Mouse (Mus musculus): ENCODE data around the gene Krt9.

Gene Krt9

DNA sequence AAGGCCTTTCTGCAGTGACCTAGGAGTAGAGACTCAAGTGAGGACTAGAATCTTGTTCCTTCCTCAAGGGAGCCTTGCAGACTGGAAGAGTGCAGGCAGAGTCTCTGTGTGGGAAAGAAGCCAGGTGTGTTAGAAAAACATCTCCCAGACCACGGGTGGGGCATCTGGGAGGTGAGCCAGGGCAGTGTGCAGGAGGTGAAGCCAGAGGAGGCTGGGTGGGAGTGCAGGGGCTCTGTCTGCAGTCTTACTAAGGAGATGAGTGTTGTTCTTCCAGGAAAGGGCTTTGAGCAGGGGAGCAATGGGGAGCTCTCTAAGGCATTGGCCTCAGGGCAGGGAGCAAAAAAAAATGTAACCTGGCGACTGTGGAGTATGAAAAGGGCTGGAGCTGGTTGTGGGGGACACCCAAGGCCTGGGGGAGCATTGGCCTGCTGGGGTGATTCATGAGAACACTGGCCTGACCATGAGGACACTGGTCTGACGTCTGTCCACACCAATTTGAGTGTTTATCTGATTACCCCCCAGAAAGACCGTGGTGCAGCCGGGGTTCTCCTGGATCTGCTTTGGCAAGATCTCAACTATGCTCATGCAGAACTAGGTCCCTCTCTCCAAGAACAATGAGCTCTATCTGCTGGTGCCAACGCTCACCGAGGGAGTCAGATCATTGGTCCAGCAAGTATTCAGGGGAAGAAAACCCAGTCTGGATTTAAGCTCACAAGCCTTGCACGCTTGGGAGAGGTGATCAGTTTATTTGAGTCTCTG, 37.4 kb downstream of the Krt9 start:
- no peak for ATAC-seq (ENCODE audit: insufficient number of reproducible peaks, low FRiP score, low TSS enrichment)

DNA sequence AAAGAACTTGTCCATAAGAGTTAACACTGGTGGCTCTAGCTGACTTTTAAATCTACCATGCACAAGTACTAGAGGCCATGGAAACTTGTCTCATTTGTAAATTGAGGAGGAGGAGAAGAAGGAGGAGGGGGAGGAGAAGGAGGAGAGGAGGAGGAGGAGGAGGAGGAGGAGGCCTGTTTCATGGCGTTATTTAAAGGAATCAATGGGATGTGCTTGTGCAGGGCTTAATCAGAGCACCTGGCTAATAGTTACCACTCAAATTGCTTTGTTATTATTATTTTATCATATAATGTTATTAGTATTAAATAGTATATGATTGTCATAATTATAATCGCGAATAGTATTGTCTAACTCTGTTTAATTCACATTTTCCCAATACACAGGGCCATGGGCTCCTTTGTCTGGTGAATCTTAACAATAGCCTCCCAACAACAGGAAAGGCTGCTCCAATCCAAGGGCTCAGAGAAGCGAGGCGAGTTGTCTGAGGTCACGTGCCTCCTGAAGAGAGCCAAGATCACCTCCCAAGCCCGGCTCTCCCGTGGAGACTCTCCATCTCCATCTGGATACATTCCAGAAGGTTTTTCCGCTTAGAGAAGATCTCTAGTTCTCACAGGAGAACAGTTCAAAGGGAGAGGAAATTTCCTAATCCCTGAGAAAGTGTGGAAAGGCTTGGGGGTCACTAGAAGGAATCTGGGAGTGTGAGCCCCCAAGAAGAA, 44.3 kb downstream of the Krt9 start, which contains the start of gene Krt19:
Krt19 (minus strand) TSS at position 51 of the 716 bp plus-strand sequence.
- no peak for ATAC-seq (ENCODE audit: insufficient number of reproducible peaks, low FRiP score, low TSS enrichment)

DNA sequence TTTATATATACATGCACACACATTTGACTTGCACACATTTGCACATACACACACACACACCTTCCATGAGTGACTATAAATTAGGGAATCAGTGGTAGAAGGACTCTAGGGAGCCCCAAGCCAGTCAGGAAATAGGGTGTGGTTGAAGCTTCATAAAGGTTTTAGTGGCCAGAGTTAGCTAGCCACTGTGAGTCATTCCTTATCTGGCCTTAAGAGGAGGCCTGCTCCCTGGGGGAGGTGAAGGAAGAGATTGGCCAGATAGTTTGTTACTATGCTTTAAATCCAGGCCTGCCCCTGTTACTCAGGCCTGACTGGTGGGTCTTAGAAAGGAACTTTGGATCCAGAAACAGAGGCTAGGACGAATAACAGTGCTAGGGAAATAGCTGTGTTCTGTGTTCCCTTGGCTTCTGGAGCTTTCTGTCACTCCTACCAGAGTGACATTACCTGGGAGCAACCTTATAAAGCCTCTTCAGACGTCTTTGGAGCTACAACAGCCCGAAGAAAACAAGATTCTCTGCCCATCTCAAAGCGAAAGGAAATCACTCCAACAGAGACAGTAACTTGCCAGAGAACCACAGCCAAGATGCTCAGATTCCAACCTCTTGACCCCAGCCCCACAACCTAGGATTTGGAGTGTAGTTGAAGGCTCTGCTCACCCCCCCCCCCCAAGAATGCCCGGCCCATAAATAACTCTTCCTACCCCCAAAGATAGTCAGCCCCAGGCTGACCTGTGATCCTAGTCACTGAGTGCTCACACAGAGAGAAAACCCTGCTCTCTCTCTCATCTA, 45.3 kb downstream of the Krt9 start:
- ATAC-seq (ENCODE audit: insufficient number of reproducible peaks, low FRiP score, low TSS enrichment), result no peak

DNA sequence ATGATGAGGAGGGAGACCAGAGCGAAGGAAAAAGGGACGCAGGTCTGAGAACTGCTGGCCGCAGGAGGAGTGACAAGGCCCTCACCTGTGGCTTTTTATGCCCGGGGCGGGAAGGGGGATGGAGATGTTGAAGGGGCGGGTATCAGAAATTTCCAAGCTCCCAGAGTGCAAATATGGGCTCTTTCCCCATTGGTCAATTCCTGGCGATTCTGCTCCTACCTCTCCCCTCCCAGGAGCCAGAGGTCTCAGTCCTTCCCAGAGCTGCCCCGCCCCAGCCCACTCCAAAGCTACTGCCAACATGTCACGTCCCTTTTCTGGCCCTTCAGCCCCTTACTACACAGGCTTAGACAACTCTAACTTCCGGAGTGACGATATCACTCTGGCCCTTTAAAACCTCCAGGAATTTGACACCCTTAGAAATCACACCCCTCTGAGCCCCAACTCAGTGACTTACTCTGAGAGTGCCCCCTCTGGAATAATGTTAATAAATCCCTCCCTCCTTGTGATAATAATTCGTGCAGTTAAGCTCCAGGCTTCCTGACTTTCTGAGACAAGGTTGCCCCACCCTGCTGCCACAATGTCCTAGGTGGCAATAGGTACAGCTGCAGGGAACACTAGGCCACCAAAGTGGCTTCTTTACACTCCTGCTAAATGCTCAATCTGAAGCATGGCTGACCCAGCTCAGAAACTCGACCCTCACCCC, 47.0 kb downstream of the Krt9 start:
- ATAC-seq (ENCODE audit: insufficient number of reproducible peaks, low FRiP score, low TSS enrichment), result no peak

DNA sequence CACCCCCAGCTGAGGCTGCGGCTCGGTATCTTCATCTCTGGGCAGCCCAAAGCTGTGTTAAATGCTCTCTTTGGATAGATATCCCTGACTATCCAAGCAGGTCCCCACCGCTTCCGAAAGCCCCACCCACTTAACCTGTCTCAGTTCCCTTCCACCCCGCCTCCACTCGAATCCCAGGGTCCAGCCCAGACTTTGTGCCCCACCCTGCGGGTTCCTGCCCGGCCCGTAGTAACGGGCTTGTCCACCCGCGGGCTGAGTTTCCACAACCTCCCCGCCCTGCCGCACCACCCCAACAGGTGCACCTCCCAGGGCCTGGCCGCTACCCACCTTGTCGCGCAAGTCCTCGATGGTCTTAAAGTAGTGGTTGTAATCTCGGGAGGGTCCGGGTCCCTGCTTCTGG, 47.9 kb downstream of the Krt9 start:
- ATAC-seq (ENCODE audit: insufficient number of reproducible peaks, low FRiP score, low TSS enrichment), result no peak

DNA sequence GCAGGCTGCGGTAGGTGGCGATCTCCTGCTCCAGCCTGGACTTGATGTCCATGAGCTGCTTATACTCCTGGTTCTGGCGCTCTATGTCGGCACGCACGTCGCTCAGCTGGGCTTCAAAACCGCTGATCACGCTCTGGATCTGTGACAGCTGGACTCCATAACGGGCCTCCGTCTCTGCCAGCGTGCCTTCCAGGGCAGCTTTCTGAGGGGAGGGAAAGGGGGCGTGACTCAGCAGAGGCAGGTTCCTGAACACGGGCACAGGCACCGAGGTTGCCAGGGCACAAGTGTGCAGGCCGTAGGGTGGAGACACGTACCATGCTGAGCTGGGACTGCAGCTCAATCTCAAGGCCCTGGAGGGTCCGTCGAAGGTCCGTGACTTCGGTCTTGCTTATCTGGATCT, 52.1 kb downstream of the Krt9 start:
- no peak for ATAC-seq (ENCODE audit: insufficient number of reproducible peaks, low FRiP score, low TSS enrichment)

DNA sequence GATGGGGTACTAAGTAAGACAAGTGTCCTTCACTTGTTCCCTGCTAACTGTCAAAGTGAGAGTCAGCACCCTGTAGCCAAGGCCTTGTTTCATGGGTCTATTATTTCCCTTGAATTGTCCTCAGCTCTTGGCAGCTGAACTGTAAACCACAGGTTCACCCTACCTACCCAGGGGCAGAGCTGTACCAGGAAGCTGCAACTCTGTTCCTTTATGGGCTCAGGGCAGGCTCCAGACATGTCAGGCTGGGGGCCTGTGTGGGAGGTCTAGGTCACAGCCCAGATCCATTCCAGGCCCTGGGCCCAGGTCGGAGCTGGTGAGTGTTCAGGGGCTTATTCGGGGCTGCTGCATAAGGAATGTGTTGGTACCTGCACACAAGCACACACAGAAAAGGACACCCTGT, 53.7 kb downstream of the Krt9 start:
- ATAC-seq (ENCODE audit: insufficient number of reproducible peaks, low FRiP score, low TSS enrichment), result no peak

DNA sequence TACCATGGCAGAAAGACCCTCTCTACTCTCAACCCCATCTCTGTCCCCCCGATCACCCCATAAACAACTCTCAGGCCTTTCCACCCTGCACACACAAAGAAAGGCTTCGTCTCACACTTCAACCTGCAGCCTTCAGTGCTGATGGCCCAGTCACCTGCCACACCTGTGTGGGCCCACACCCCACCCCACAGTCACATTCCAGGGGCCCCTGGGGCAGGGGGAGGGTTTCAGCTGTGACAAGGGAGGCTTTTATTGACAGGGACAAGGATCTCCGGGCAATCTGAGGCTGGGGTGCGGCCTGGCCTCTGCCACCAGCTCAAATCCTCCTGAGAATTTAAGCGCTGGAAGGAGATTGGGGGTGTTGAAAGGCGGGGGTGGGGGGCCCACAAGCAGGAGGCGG, 54.2 kb downstream of the Krt9 start:
- no peak for ATAC-seq (ENCODE audit: insufficient number of reproducible peaks, low FRiP score, low TSS enrichment)

DNA sequence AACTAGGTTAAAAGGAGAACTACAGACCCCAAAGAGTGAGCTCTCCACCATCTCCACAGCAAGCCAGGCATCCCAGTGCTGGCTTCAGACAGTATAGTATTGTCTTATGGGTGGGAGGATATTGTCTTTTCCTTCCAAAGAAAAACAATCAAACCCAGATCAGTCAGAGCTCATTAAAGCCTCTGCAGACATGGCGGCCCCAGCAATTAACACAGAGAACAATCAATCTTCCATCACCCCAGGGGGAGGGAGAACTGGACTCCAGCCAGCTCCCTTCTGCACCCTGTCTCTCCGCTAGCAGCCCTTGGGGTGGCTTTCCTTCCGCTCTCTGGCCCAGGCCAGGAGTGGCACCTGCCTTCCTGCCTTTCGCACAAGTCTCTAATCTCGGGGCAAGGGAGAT, 55.4 kb downstream of the Krt9 start:
- ATAC-seq (ENCODE audit: insufficient number of reproducible peaks, low FRiP score, low TSS enrichment), result no peak

All from cerebellum, adult (tissue).